Mouse (Mus musculus) intestine, postnatal 0 days (tissue): ENCODE data around the gene Pde4c. TPM values are rescaled to one million over a fixed set of nuclear protein-coding genes. Genes with fewer than 3 reads are reported as not detected.

Experiments
- ATAC-seq: fragments of 200-750 bp; cut with Nextera tagmentation; 2 replicates; pipeline ENCODE4 v1.8.0; 2017; ENCODE audit warnings: mild to moderate bottlenecking, moderate TSS enrichment, moderate library complexity
- H3K27ac ChIP-seq: fragments of 300-500 bp; sonication (generic); 2 replicates; pipeline ENCODE4 v1.5.1; 2014; ENCODE audit warnings: mild to moderate bottlenecking, low read depth, low read length, moderate library complexity
- H3K27me3 ChIP-seq: fragments of 300-500 bp; sonication (generic); replicated peaks from 2 replicates; pipeline ENCODE4 v1.6.1; 2014; ENCODE audit warnings: low read length, mixed read lengths; ENCODE audit not compliant: control insufficient read depth, insufficient read depth
- H3K36me3 ChIP-seq: fragments of 300-500 bp; sonication (generic); 2 replicates; pipeline ENCODE4 v1.6.1; 2014; ENCODE audit warnings: mild to moderate bottlenecking, moderate library complexity; ENCODE audit not compliant: control insufficient read depth, insufficient read depth
- H3K4me1 ChIP-seq: fragments of 300-500 bp; sonication (generic); replicated peaks from 2 replicates; pipeline ENCODE4 v1.6.1; 2014; ENCODE audit warnings: antibody characterized with exemption, low read length, mixed read lengths; ENCODE audit not compliant: control insufficient read depth, insufficient read depth
- H3K4me2 ChIP-seq: fragments of 300-500 bp; sonication (generic); replicated peaks from 2 replicates; pipeline ENCODE4 v1.6.1; 2014; ENCODE audit warnings: low read depth, mild to moderate bottlenecking, moderate library complexity
- H3K4me3 ChIP-seq: fragments of 300-500 bp; sonication (generic); 2 replicates; pipeline ENCODE4 v1.5.1; 2014; ENCODE audit warnings: low read depth, low read length
- H3K9ac ChIP-seq: fragments of 300-500 bp; sonication (generic); 2 replicates; pipeline ENCODE4 v1.6.1; 2014; ENCODE audit warnings: mild to moderate bottlenecking, low read depth, low read length
- H3K9me3 ChIP-seq: fragments of 300-500 bp; sonication (generic); 2 replicates; pipeline ENCODE4 v1.6.1; 2016; ENCODE audit warnings: mixed run types; ENCODE audit not compliant: control insufficient read depth
- CTCF ChIP-seq: sonication (generic); IDR thresholded peaks from 2 replicates; pipeline ENCODE4 v1.5.1; 2016; ENCODE audit warnings: low read depth, mild to moderate bottlenecking, control low read depth, antibody characterized with exemption, moderate library complexity
- WGBS: fragments of 180-500 bp; shearing (Covaris S2); extraction: QIAGEN DNeasy Blood & Tissue Kit; methylation state at CpG from one replicate; pipeline ENCODE4 v1.1.7; 2014; 5-methylcytosine and 5-hydroxymethylcytosine counted together
- polyA plus RNA-seq: library from polyadenylated mRNA; unstranded; fragments of >200 nt; fragmentation: Nextera tagmentation; extraction: Ambion mirVana; gene quantifications from 2 replicates; pipeline ENCODE4 v1.2.1, GENCODE M21; 2015

Pde4c gene
- 0.21 and 0.31 TPM in 2 replicates for polyA plus RNA-seq

GRCm38 (mm10) chr8:70723486-70724210, at the start of gene Pde4c:
Pde4c (plus strand) TSS chr8:70723720.
- Histone ChIP-seq H3K27me3 (no peaks in the 10 kb centered on the region; the same call in 1 of the 2 replicates), H3K9me3 (no peaks in the 10 kb centered on the region), H3K36me3 (no peaks in the 10 kb centered on the region), H3K4me3 (no peak within 1 kb of the TSS), H3K9ac (no peak within 1 kb of the TSS), H3K4me2 (0 out of 2 replicates have a peak within 1 kb of the TSS, but pooled peaks have one; percentile 14), H3K27ac (no peak within 1 kb of the TSS), H3K4me1 (no peaks in the 10 kb centered on the region)
- ATAC-seq, result no peak
- no peak for TF ChIP-seq CTCF
- WGBS, result 42% methylated on average over 7 of the region's 7 CpGs

GRCm38 (mm10) chr8:70674109-70674508, 49.4 kb upstream of the Pde4c start:
- H3K4me3 ChIP-seq, result peak overlapping the region; percentile 66
- peak overlapping the region; percentile 95 for H3K27ac ChIP-seq
- no peaks in the 10 kb centered on the region for H3K9me3 ChIP-seq
- peak overlapping the region; percentile 66 for H3K4me2 ChIP-seq
- WGBS, result 45% methylated on average over 3 of the region's 3 CpGs
- H3K27me3 ChIP-seq, result no peaks in the 10 kb centered on the region
- H3K36me3 ChIP-seq, result peaks cover 8% of the 10 kb centered on the region; the same call in 1 of the 2 replicates
- H3K4me1 ChIP-seq, result peaks cover 8% of the 10 kb centered on the region; the same call in 1 of the 2 replicates
- no peak for TF ChIP-seq CTCF
- no peak for ATAC-seq
- no peak overlapping the region for H3K9ac ChIP-seq

- H3K9ac ChIP-seq, result no peak overlapping the region
- H3K9me3 ChIP-seq, result no peaks in the 10 kb centered on the region
- ATAC-seq, result no peak
- no peaks in the 10 kb centered on the region for H3K27me3 ChIP-seq
- H3K36me3 ChIP-seq, result peaks cover 8% of the 10 kb centered on the region; the same call in 1 of the 2 replicates
- 48% methylated on average over 4 of the region's 4 CpGs for WGBS
- no peak for TF ChIP-seq CTCF
- peak overlapping the region; percentile 95 for H3K27ac ChIP-seq
- H3K4me1 ChIP-seq, result peaks cover 8% of the 10 kb centered on the region; the same call in 1 of the 2 replicates
- H3K4me2 ChIP-seq, result peak overlapping the region; percentile 66; the same call in 1 of the 2 replicates
- no peak overlapping the region for H3K4me3 ChIP-seq
Observed at GRCm38 (mm10) chr8:70674716-70675115, 48.8 kb upstream of the Pde4c start.

GRCm38 (mm10) chr8:70675336-70675735, 48.2 kb upstream of the Pde4c start:
- WGBS, result 71% methylated on average over 1 of the region's 1 CpGs
- H3K27ac ChIP-seq, result peak overlapping the region; percentile 95; the same call in 1 of the 2 replicates
- ATAC-seq, result no peak
- no peaks in the 10 kb centered on the region for H3K9me3 ChIP-seq
- H3K4me2 ChIP-seq, result no peak overlapping the region
- H3K27me3 ChIP-seq, result no peaks in the 10 kb centered on the region
- no peak overlapping the region for H3K4me3 ChIP-seq
- no peak overlapping the region for H3K9ac ChIP-seq
- no peak for TF ChIP-seq CTCF
- peaks cover 8% of the 10 kb centered on the region; the same call in 1 of the 2 replicates for H3K4me1 ChIP-seq
- peaks cover 8% of the 10 kb centered on the region; the same call in 1 of the 2 replicates for H3K36me3 ChIP-seq

GRCm38 (mm10) chr8:70677451-70678080, 46.0 kb upstream of the Pde4c start:
- Histone ChIP-seq H3K27ac (no peak overlapping the region), H3K4me2 (no peak overlapping the region), H3K9ac (no peak overlapping the region), H3K36me3 (peaks cover 8% of the 10 kb centered on the region; the same call in 1 of the 2 replicates), H3K27me3 (no peaks in the 10 kb centered on the region), H3K9me3 (no peaks in the 10 kb centered on the region), H3K4me1 (peaks cover 13% of the 10 kb centered on the region), H3K4me3 (no peak overlapping the region)
- no peak for ATAC-seq
- TF ChIP-seq CTCF, result no peak
- 89% methylated on average over 15 of the region's 15 CpGs for WGBS

GRCm38 (mm10) chr8:70678679-70679078, 44.8 kb upstream of the Pde4c start:
- peaks cover 14% of the 10 kb centered on the region for H3K4me1 ChIP-seq
- H3K9me3 ChIP-seq, result no peaks in the 10 kb centered on the region
- no peak overlapping the region for H3K4me2 ChIP-seq
- no peaks in the 10 kb centered on the region for H3K27me3 ChIP-seq
- H3K27ac ChIP-seq, result peak overlapping the region; percentile 75; the same call in 1 of the 2 replicates
- peaks cover 8% of the 10 kb centered on the region; the same call in 1 of the 2 replicates for H3K36me3 ChIP-seq
- ATAC-seq, result no peak
- H3K4me3 ChIP-seq, result no peak overlapping the region
- TF ChIP-seq CTCF, result no peak
- H3K9ac ChIP-seq, result no peak overlapping the region
